Mouse (Mus musculus) spleen, embryonic (tissue): ENCODE results near the gene Mob1a.
"Not testable (repeated sequence)": the region's sequence is repeated elsewhere in the genome, so short reads cannot be mapped to it uniquely, and the experiment has no call there.

Source experiments
- CTCF ChIA-PET: fragments of 350-600 bp; sonication (Branson Sonifier 250); formaldehyde crosslinking; loops from one replicate; lab custom pipeline; 2022; lab: Charles Lee

The Mob1a gene

DNA sequence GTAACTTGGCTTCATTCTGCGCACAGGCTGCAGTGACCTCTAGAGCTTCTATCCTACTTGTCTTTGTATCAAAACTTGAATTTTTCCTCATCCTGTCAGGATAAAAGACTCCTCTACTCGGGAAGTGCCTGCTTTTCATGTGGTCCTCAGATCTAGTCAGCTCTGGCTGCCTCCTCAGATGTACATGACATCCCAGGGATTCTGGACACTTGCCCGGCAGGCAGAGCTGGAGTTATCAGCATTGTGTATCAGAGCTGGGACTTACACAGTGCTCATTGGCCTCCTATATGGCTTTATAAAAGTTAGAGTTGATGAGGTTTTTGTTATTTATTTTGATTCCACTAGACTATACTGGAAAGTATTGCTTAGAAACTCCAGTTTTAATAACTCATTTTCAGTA is 15.6 kb downstream of the Mob1a start:
- CTCF ChIA-PET: no interaction called here

GRCm38 (mm10) chr6:83342957-83343356 is 17.1 kb downstream of the Mob1a start:
- CTCF ChIA-PET: interaction anchor here (0.5 kb wide), 1 partner anchor 13 kb away, joined by 3 read pairs; no protein-coding TSS in a partner anchor

DNA sequence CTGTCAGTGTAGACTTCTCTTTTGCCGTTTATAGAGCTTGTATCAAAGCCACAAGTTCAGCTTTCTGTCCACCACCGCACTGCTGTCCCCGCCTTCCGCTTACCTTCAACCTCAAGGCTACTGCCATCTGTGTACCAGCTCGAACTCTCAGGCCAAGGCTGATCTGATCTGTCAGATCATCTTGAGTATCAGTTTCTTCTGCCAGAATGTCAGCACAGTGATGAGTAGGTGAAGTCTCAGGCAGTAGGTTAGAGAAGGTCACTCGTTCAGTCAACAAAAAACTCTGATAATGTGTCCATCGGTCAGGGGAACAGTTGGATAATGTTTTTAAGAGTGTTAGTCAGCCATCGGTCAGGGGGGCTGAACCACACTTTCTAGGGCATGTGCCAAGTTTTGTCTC is 19.5 kb downstream of the Mob1a start:
- CTCF ChIA-PET: not testable (repeated sequence)

GRCm38 (mm10) chr6:83347916-83348315 is 22.1 kb downstream of the Mob1a start:
- CTCF ChIA-PET: no interaction called here

DNA sequence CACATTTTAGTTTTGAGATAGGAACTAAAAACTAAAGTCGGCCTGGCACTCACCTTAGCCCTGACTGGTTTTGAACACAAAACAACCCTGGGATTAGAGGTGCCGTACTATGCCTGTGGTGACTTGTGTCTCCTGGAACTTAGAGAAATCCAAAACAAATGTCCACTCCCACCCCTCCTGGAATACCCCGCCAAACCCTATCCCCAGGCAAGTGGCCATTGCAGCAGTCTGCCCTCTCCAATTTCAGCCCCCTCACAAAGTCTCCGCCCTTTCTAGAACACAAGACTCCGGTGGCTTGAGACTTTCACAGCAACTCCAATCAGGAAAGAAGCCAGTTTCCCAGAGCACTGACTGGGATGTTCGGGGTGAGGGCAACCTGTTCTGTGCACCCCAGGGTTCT is 23.1 kb downstream of the Mob1a start, which contains the start of gene Bola3:
TSS of gene Bola3 (plus strand) at position 275 of the 400 bp plus-strand sequence.
- CTCF ChIA-PET: no interaction called here

DNA sequence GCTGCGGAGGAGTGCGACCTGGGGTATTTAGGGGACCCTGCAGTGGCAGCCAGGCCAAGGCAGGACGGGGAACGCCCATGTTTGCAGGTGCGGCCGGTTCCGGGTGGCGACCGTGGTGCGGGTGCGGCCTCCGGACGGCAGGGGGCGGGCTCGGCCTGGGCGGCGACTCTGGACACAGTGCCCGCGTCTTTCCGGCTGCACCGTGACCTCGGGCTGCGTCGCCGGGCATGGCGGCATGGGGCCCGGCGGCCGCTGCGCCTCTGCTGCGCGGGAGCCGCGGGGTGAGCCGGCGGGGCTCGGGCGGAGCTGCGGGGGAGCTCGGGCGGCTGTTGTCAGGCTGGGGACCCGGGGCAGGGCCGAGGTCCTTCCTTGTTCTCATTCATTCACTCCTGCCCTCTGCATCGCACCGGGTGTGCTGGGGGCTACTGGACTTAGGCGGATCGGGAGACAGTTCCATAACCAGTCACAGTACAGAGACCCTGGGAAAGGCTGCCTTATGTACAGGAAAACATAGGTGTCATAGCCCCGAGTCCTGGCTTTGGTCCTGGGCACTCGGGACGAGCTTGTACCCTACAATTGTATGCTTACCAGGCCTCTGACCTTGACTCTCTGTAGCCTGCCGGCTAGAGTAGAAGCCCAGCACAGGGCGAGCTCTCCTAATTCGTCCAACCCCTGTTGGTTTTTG is 23.6 kb downstream of the Mob1a start:
- CTCF ChIA-PET: interaction anchor here (0.6 to 1.5 kb wide), 2 partner anchors 22 to 107 kb away, joined by 3 to 17 read pairs; no protein-coding TSS in a partner anchor

DNA sequence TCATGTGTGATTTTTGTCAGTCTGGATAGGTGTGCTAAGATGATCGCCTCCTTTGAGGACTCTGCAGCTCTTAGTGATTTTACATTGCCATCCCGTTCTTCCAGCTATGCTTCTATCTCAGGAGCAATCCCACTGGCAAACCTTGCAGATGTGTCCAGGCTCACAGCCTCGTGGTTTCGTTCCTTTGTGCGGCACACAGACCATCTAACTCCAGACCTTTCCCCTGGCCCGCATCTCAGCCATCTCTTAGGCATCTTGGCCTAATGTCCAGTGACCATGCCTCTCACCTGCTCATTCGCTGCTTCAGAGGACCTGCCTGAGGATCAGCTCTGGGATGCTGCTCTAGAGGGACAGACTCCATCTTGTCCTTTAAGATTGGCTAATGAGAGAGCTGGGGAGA is 24.4 kb downstream of the Mob1a start:
- CTCF ChIA-PET: interaction anchor here (0.7 to 1.5 kb wide), 2 partner anchors 23 to 129 kb away, joined by 3 read pairs; no protein-coding TSS in a partner anchor

GRCm38 (mm10) chr6:83350851-83351405 is 25.1 kb downstream of the Mob1a start:
- CTCF ChIA-PET: interaction anchor here (0.7 to 1.5 kb wide), 3 partner anchors 24 to 163 kb away, joined by 3 read pairs; no protein-coding TSS in a partner anchor

DNA sequence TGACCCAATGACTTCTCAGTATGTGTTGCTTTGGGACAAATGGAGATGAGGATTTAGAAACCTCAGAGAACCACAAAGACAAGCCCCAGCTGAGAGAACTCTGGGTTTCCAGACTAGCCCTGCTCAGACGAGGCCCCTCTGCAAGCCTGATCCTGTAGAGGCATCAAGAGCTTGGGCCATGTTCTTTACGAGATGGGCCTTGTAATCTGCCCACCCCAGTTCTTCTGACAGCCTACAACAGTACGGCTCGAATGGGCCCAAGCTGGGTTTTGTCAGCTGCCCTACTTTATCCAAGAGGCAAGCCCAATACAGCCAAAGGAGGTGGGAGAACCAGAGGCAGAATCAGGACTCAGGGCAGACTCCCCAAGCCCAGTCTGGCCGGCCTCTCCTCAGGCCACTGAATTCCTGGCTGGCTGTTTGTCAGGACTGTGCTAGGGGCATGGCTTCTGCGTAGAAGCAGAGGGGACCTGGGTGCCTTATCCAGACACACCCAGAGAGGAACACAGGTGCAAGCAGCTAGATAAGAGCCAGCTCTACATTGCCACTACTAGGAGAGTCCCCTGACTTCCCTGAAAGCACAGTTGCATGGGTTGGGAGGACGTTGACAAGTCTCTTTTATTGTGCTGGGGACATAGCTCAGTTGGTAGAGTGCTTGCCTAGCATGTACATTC is 25.8 kb downstream of the Mob1a start:
- CTCF ChIA-PET: interaction anchor here (1.1 kb wide), 1 partner anchor 162 kb away, joined by 3 read pairs; no protein-coding TSS in a partner anchor

- CTCF ChIA-PET: no interaction called here
Measured at GRCm38 (mm10) chr6:83352666-83353410, 27.0 kb downstream of the Mob1a start.

DNA sequence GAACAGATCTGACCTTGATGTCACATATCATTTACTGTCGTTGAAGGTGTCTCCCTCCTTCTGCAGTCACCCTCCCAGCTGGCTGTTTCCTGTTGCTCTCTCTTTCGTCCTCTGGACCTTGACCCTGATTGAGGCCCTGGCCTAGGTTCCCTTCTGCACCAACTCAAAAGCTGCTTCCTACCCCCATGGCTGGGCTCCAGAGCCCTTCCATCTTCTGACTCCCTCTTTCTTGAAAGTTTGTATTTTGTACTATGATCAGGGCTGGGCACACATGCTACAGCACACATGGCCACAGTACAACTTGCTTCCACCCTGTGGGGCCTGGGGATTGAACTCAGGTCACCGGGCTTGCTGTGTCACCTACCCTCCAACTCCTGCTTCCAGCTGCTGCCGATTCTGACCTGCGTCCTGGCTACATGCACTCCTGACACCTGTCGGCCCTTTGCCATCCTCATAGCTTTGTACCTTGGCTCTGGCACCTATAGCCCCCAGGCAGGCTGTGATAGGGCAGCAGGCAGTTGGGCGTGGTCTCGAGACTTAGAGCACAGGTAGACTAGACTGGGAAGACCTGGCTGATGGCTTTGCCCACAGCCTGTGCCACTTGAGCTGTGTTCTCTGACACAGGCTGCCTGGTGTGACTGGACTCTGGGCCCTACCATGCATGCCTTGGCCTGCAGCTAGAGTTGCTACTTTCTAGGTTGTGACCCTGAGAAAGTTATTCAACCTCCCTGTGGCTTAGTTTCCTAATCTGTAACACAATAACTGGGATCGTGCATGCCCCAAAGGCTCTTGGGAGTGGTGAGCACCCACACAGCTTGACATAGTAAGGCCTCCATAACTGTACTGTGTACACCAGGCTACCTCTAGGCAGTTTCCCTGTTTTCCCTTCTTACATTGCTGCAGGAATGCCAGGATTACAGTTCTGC is 29.3 kb downstream of the Mob1a start:
- CTCF ChIA-PET: interaction anchor here (0.8 kb wide), 1 partner anchor 153 kb away, joined by 5 read pairs; no protein-coding TSS in a partner anchor

- CTCF ChIA-PET: interaction anchor here (0.6 to 1.0 kb wide), 4 partner anchors 31 to 228 kb away, joined by 3 to 4 read pairs (median 3); no protein-coding TSS in a partner anchor
Measured at GRCm38 (mm10) chr6:83356569-83357138, 30.8 kb downstream of the Mob1a start.

DNA sequence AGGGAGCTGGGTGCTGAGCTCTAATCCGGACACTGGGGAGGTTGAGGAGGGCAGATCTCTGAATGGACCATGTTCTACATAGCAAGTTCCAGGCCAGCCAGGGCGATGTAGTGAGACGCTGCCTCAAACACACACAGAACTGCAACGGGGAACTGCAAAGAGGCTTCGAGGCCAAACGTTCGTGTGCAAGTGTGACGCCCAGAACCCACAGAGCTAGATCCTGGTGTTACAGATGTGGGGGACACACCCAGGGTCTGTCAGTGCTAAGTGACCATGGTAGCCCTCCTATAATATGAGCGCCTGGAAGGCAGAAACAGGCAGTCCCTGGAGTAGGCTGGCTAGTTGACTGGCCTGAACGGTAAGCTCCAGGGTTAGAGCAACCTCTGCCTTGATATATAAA is 31.6 kb downstream of the Mob1a start:
- CTCF ChIA-PET: interaction anchor here (1.0 kb wide), 1 partner anchor 153 kb away, joined by 4 read pairs; no protein-coding TSS in a partner anchor

DNA sequence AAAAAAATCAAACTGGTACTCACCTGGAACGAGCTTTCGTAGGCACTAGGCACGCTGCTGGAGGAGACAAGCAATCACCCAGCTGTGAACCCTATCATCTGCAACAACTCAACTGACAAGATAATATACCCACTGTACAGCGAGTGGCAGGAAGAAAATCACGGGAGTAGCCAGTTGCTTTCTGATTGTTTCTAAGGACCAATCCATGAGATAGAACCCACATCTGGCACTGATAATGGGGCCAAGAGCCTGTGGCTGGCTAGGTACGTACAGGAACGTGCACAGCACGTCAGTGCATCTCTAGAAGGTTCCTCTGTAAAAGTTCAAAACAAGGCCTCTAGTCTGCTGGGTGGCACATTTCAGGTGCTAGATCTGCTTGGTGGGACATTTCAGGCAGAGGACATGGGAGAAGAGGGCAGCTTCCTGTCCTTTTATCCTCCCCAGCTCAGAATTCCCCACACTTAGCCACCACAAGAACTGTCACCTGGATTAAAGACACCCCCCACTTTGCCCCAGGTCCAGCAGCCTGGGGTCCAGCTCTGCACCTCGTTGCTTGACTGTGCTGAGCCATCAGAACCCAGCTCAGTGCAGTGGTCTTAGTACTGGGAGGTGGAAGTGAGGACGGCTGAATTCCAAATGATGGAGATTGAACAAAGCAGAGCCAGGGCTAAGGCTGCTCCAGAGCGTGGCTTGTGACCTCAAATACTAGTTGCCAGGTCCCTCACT is 35.9 kb downstream of the Mob1a start:
- CTCF ChIA-PET: interaction anchor here (0.6 kb wide), 1 partner anchor 222 kb away, joined by 4 read pairs; no protein-coding TSS in a partner anchor

DNA sequence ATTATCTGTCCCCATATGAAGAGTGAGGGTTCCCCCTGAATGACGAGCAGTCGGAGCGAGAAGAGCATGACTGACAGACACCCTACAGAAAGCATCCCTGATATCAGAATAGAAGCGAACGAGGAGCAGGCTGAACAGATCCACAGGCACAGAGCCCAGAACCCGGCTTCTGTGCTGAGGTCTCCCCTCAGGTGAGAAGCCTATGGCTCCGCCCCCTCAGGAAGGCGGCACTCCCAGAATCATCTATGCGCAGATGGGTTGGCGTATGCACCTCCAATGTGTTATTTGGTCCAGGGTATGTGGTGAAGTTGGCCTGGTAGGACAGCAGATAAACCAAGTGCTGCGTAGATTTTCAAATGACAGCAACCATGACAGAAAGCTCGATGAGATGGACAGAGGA is 37.3 kb downstream of the Mob1a start:
- CTCF ChIA-PET: no interaction called here

- CTCF ChIA-PET: no interaction called here
Measured at GRCm38 (mm10) chr6:83370316-83370965, 44.6 kb downstream of the Mob1a start.

- CTCF ChIA-PET: no interaction called here
Measured at GRCm38 (mm10) chr6:83371350-83371749, 45.5 kb downstream of the Mob1a start.

DNA sequence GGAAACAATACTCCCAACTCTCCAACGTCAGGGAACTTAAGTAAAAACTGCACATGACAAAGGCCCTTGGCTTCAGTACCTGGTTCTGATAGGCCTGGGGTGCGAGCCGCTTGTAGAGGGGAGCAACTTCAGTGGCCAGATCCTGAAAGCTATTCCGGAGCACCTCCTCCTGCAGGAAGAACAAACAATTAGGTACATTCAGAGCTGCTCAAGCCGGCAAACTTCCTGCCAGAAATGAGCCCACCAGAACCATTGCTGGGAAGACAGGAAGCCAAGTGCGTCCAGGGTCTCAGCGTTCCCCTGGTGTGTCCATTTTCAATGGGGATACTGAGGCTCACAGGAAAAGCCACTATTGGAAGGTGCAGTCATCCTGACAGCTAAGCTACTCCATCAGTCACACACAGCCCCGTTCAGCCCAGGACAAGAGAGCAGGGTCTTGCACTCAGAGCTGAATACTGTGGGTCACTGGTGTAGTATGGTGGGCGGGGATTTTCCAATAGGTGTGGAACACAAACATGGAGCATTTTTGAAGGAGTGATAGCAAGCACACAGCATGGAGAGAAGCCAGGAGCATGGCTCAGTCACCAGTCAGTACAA is 48.0 kb downstream of the Mob1a start:
- CTCF ChIA-PET: no interaction called here
